Mouse (Mus musculus) adrenal gland, adult 8-10 months (tissue): ENCODE results near the gene Zmym1. TPM values are rescaled to one million over a fixed set of nuclear protein-coding genes. Genes with fewer than 3 reads are reported as not detected.
"Not testable (repeated sequence)": the region's sequence is repeated elsewhere in the genome, so short reads cannot be mapped to it uniquely, and the experiment has no call there.

Experiments
- DNase-seq: peaks from one replicate; pipeline ENCODE4 v3.0.0; 2022
- total RNA-seq, 4 experiments: library from RNA; stranded (reverse); gene quantifications; 2 replicates each; pipeline ENCODE4 v1.2.4; 2022

The Zmym1 gene
- total RNA-seq, 4 experiments from 2014 or later: 9.5 to 11.6 (median 10.9) TPM

DNA sequence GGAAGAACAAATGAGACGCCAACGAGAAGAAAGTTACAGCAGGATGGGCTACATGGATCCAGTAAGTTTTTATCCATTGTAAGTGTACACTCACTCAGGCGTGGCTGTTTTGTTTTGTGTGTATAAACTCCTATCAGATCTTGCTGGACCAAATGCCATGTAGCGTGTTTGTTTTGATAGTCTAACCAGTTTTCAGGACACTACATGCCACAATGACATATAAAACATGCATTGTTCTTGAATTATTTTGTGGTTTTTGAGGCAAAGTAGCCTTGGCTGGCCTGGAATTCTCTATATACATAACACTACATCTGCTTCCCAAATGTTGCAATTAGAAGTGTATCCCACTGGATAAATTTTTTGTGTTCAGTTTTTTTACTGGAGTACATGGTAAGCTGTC, 34.1 kb downstream of the Zmym1 start:
- DNase-seq: no peak

DNA sequence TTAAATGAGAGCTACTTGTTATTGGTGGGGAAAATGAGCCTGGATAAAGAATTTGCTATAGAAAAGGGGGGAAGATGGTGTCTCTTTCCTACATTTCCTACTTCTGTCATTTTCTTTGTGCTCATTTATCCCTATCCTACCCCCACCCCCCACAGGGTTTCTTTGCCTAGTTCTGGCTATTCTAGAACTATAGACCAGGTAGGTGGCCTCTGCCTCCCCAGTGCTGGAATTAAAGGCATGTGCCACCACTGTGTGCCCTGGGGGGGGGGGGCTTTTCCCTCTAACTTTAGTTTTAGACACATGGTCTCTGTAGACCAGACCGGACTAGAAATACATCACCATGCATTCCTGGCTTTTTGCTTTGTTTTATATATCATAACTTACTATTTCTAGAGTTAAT, 36.7 kb downstream of the Zmym1 start:
- DNase-seq: no peak

GRCm38 (mm10) chr4:127023201-127023600, 37.8 kb downstream of the Zmym1 start:
- no peak for DNase-seq

GRCm38 (mm10) chr4:127021989-127022626, 38.8 kb downstream of the Zmym1 start:
- DNase-seq: peak; percentile 89

DNA sequence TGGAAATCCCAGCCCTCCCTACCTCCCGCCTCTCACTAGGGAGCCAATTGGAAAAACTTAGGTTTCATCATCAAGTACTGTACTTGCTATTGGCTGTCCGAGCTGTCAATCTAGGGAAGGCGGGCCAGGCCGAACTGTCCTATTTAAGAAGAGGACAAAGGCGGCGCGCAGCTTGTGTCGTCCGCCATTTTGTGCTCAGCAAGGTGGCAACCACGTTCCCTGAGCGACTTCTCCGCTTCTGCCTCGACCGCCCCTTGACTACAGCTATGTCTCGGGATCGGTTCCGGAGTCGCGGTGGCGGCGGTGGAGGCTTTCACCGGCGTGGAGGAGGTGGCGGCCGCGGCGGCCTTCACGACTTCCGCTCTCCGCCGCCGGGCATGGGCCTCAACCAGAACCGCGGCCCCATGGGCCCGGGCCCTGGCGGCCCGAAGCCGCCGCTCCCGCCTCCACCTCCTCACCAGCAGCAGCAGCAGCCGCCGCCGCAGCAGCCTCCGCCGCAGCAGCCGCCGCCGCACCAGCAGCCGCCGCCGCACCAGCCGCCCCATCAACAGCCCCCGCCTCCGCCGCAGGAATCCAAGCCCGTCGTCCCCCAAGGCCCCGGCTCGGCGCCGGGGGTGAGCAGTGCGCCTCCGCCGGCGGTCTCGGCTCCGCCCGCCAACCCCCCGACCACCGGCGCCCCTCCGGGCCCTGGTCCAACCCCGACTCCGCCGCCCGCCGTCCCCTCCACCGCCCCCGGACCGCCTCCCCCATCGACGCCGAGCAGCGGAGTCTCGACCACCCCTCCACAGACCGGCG, 39.6 kb downstream of the Zmym1 start, which contains the start of gene Sfpq:
Sfpq (plus strand) TSS at position 174 of the 795 bp plus-strand sequence.
- peak; percentile 96 for DNase-seq

DNA sequence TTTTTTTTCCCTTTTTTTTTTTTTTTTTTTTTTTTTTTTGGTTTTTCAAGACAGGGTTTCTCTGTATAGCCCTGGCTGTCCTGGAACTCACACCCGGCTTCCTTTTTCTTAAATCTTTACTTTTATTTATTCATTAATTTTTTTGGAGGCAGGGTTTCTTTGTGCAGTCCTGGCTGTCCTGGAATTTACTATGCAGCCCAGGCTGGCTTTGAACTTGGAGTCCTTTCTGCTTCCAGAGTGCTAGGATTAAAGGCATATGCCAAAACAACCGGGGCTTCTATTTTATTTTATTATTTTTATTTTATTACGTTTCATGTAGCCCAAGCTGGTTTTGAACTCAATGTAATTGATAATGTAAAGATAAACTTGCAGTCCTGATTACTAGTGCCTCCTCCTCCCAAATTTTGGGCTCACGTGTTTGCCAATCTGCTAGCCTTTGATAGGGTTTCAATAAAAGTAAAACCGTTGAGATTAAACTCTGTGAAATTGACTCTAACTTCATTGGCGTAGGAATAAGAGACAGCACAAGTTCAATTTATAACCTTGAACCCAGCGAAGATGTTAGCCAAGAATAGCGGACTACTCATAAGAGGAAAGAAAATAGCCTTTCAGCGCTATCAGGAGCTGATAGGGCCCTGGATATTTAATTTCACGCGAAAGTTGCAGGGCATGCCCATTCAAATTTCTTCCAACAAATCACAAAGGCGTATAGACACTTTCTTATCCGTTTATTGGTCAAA, 40.4 kb downstream of the Zmym1 start:
- DNase-seq: no peak

GRCm38 (mm10) chr4:127016366-127016765, 44.6 kb downstream of the Zmym1 start:
- DNase-seq: no peak

GRCm38 (mm10) chr4:127015294-127015993, 45.5 kb downstream of the Zmym1 start:
- DNase-seq: peak; percentile 78

- no peak for DNase-seq
These were observed 55.6 kb downstream of the Zmym1 start for GRCm38 (mm10) chr4:127005113-127005936.

DNA sequence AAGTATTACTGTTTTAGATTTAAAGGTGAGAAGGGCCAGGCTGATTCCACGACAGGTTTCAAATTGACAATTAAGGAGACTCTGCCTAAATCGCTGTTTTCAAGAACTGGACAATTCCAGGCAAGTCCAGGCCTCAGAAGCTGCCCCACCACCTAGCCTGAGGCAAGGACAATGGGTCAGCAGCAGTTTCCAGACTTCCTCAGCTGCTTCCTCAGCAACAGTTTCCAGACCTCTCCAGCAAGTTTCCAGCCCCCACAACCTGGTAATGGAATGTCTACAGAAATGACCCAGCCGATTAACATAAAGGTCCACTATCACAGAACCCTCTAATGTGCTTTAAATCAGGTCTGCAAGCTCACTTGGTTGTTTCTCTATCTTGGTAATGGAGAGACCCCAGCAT, 56.6 kb downstream of the Zmym1 start:
- no peak for DNase-seq

- DNase-seq: no peak
These were observed 60.3 kb downstream of the Zmym1 start for GRCm38 (mm10) chr4:127000601-127001105.

DNA sequence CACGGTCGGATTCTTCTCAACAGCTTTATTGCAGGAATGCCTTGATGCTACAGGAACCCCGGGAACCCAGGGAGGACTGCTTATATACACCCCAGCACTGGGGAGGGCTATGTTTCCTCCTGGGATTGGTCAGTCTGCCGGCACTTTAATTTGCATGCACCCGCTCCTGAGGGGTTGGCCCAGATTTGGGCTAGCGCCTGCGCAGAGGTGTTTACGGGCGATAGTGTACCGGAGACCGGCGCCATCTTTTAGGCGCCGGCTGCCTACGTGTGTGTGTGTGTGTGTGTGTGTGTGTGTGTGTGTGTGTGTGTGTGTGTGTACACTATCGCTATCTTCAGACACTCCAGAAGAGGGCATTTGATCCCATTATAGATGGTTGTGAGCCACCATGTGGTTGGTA, 61.6 kb downstream of the Zmym1 start:
- DNase-seq: not testable (repeated sequence)

Other genes starting within 250 kb of the Zmym1 start
- gene Zmym4, start 93.0 kb downstream of the Zmym1 start, total RNA-seq: 10 to 100 TPM; 43.7 to 80.5 (median 57.3) TPM
- 100 to 1,000 TPM; 141 to 249 (median 190) TPM for gene Sfpq, start 39.8 kb downstream of the Zmym1 start, total RNA-seq
- gene Zmym6, start 16.2 kb upstream of the Zmym1 start, total RNA-seq: 10 to 100 TPM; 18.1 to 32.3 (median 25.4) TPM
- 10 to 100 TPM; 19.0 to 21.6 (median 20.3) TPM for gene Tmem35b, start 62.5 kb upstream of the Zmym1 start, total RNA-seq
- gene Dlgap3, start 108.1 kb upstream of the Zmym1 start, total RNA-seq: 1 to 10 TPM; 3.3 to 7.0 (median 5.8) TPM
- 10 to 100 TPM; 58.8 to 73.0 (median 67.6) TPM for gene Smim12, start 182.6 kb upstream of the Zmym1 start, total RNA-seq